Mouse (Mus musculus): Measurements from ENCODE around the gene Tnfaip3.

Tnfaip3 gene

GRCm38 (mm10) chr10:19015257-19015862 lies at the start of gene Tnfaip3:
TSS of gene Tnfaip3 (minus strand) at chr10:19015657.
- DNase-seq (ENCODE audit: low read depth, low spot score): peak; percentile 92

- no peak for DNase-seq (ENCODE audit: low read depth, low spot score)
These were observed 49.5 kb upstream of the Tnfaip3 start for GRCm38 (mm10) chr10:19064651-19065601.

- DNase-seq (ENCODE audit: low read depth, low spot score): no peak
These were observed 48.2 kb upstream of the Tnfaip3 start for GRCm38 (mm10) chr10:19063670-19064069.

- no peak for DNase-seq (ENCODE audit: low read depth, low spot score)
These were observed 47.8 kb upstream of the Tnfaip3 start for GRCm38 (mm10) chr10:19063208-19063607.

GRCm38 (mm10) chr10:19062098-19062905 lies 46.8 kb upstream of the Tnfaip3 start:
- DNase-seq (ENCODE audit: low read depth, low spot score): peak; percentile 49

- no peak for DNase-seq (ENCODE audit: low read depth, low spot score)
These were observed 45.7 kb upstream of the Tnfaip3 start for GRCm38 (mm10) chr10:19061201-19061600.

GRCm38 (mm10) chr10:19053524-19053923 lies 38.1 kb upstream of the Tnfaip3 start:
- no peak for DNase-seq (ENCODE audit: low read depth, low spot score)

- no peak for DNase-seq (ENCODE audit: low read depth, low spot score)
These were observed 30.5 kb upstream of the Tnfaip3 start for GRCm38 (mm10) chr10:19045986-19046385.

GRCm38 (mm10) chr10:19044765-19045516 lies 29.5 kb upstream of the Tnfaip3 start:
- DNase-seq (ENCODE audit: low read depth, low spot score): no peak

GRCm38 (mm10) chr10:19043529-19044262 lies 28.2 kb upstream of the Tnfaip3 start:
- peak; percentile 31 for DNase-seq (ENCODE audit: low read depth, low spot score)

- DNase-seq (ENCODE audit: low read depth, low spot score): no peak
These were observed 24.7 kb upstream of the Tnfaip3 start for GRCm38 (mm10) chr10:19040147-19040546.

GRCm38 (mm10) chr10:19034764-19035163 lies 19.3 kb upstream of the Tnfaip3 start:
- DNase-seq (ENCODE audit: low read depth, low spot score): peak; percentile 13

- DNase-seq (ENCODE audit: low read depth, low spot score): peak; percentile 21
These were observed 18.2 kb upstream of the Tnfaip3 start for GRCm38 (mm10) chr10:19033696-19034095.

- no peak for DNase-seq (ENCODE audit: low read depth, low spot score)
These were observed 16.4 kb upstream of the Tnfaip3 start for GRCm38 (mm10) chr10:19031875-19032274.

- DNase-seq (ENCODE audit: low read depth, low spot score): no peak
These were observed 15.2 kb upstream of the Tnfaip3 start for GRCm38 (mm10) chr10:19030628-19031027.

- no peak for DNase-seq (ENCODE audit: low read depth, low spot score)
These were observed 11.3 kb upstream of the Tnfaip3 start for GRCm38 (mm10) chr10:19026710-19027109.

- DNase-seq (ENCODE audit: low read depth, low spot score): no peak
These were observed 8.9 kb upstream of the Tnfaip3 start for GRCm38 (mm10) chr10:19024353-19024752.

- DNase-seq (ENCODE audit: low read depth, low spot score): no peak
These were observed 8.3 kb upstream of the Tnfaip3 start for GRCm38 (mm10) chr10:19023622-19024326.

- DNase-seq (ENCODE audit: low read depth, low spot score): no peak
These were observed 6.8 kb upstream of the Tnfaip3 start for GRCm38 (mm10) chr10:19022272-19022671.
